Mouse (Mus musculus) lung, postnatal 14 days (tissue): ENCODE data around the gene Gm10382.
"Not testable (repeated sequence)": the region's sequence is repeated elsewhere in the genome, so short reads cannot be mapped to it uniquely, and the experiment has no call there.

Experiments
- DNase-seq: peaks from one replicate; pipeline ENCODE4 v3.0.0; 2021

Gene Gm10382

GRCm38 (mm10) chr5:125370950-125371693, 18.0 kb upstream of the Gm10382 start:
- DNase-seq = no peak

GRCm38 (mm10) chr5:125372027-125372426, 17.1 kb upstream of the Gm10382 start:
- DNase-seq = no peak

- DNase-seq = no peak
Observed at GRCm38 (mm10) chr5:125375871-125376270, 13.3 kb upstream of the Gm10382 start.

- DNase-seq = no peak
Observed at GRCm38 (mm10) chr5:125377214-125377613, 11.9 kb upstream of the Gm10382 start.

GRCm38 (mm10) chr5:125378919-125379318, 10.2 kb upstream of the Gm10382 start:
- no peak for DNase-seq

- no peak for DNase-seq
Observed at GRCm38 (mm10) chr5:125381954-125382672, 7.0 kb upstream of the Gm10382 start.

- peak; percentile 64 for DNase-seq
Observed at GRCm38 (mm10) chr5:125382673-125383558, 6.2 kb upstream of the Gm10382 start.

GRCm38 (mm10) chr5:125383637-125384420, 5.3 kb upstream of the Gm10382 start:
- DNase-seq = no peak

- no peak for DNase-seq
Observed at GRCm38 (mm10) chr5:125384512-125385214, 4.5 kb upstream of the Gm10382 start.

- no peak for DNase-seq
Observed at GRCm38 (mm10) chr5:125385215-125385940, 3.7 kb upstream of the Gm10382 start.

- DNase-seq = not testable (repeated sequence)
Observed at GRCm38 (mm10) chr5:125387295-125387694, 1.8 kb upstream of the Gm10382 start.

GRCm38 (mm10) chr5:125388358-125389092, 597 bp upstream of the Gm10382 start:
- DNase-seq = no peak

- DNase-seq = peak; percentile 93
Observed at GRCm38 (mm10) chr5:125389579-125390441, 688 bp downstream of the Gm10382 start, which contains the start of gene Ubc. Ubc (minus strand) TSS chr5:125390202.

- DNase-seq = no peak
Observed at GRCm38 (mm10) chr5:125390906-125391477, 1.9 kb downstream of the Gm10382 start.

GRCm38 (mm10) chr5:125391609-125392008, 2.5 kb downstream of the Gm10382 start:
- DNase-seq = peak; percentile 81

- DNase-seq = not testable (repeated sequence)
Observed at GRCm38 (mm10) chr5:125392176-125392575, 3.1 kb downstream of the Gm10382 start.

- DNase-seq = no peak
Observed at GRCm38 (mm10) chr5:125392618-125392976, 3.5 kb downstream of the Gm10382 start.

GRCm38 (mm10) chr5:125392977-125393621, 4.0 kb downstream of the Gm10382 start:
- DNase-seq = peak; percentile 96
